Mouse (Mus musculus) ES-E14 (cell line): ENCODE measurements at regions not wholly inside any gene's neighbourhood (a gene's known extent, or its start where the extent isn't known, plus 50 kb on each side); places are given as distances from the start of the nearest gene placed in this dataset.

Source experiments
- DNase-seq: peaks from one replicate; pipeline ENCODE4 v3.0.0-alpha.2; 2013; ENCODE audit warnings: low read depth, low spot score
- H3K27ac ChIP-seq: 2 replicates; pipeline ENCODE4 v1.5.1; 2012; ENCODE audit warnings: low read depth, mild to moderate bottlenecking, low read length, moderate library complexity, mixed read lengths; ENCODE audit not compliant: poor library complexity, insufficient read depth, severe bottlenecking
- H3K36me3 ChIP-seq: 2 replicates; pipeline ENCODE4 v1.6.1; 2012; ENCODE audit warnings: mild to moderate bottlenecking, low read length, moderate library complexity, mixed read lengths; ENCODE audit not compliant: control insufficient read depth, poor library complexity, insufficient read depth, severe bottlenecking
- H3K4me1 ChIP-seq, 2 experiments: fragments of 150-350 bp in 1 of 2; sonication (generic) in 1 of 2; 2 replicates each; pipeline ENCODE4 v1.6.1; 2012; ENCODE audit warnings: low read length in 2 of 2, mild to moderate bottlenecking in 1 of 2, mixed read lengths in 1 of 2; ENCODE audit not compliant: control insufficient read depth in 2 of 2, insufficient read depth in 2 of 2, poor library complexity in 1 of 2
- H3K4me3 ChIP-seq, 2 experiments: fragments of 150-350 bp in 1 of 2; sonication (generic) in 1 of 2; 2 replicates each; pipeline ENCODE4 v1.5.1; 2012; ENCODE audit warnings: low read length in 2 of 2, low read depth in 1 of 2, mild to moderate bottlenecking in 1 of 2, mixed read lengths in 1 of 2; ENCODE audit not compliant: insufficient read depth in 1 of 2, poor library complexity in 1 of 2, severe bottlenecking in 1 of 2
- H3K9ac ChIP-seq: 2 replicates; pipeline ENCODE4 v1.6.1; 2012; ENCODE audit warnings: low read depth, mild to moderate bottlenecking, low read length, mixed read lengths; ENCODE audit not compliant: poor library complexity, insufficient read depth, severe bottlenecking
- H3K9me3 ChIP-seq: fragments of 150-350 bp; sonication (generic); 2 replicates; pipeline ENCODE4 v1.6.1; 2012; ENCODE audit warnings: low read depth, mild to moderate bottlenecking, low read length; ENCODE audit not compliant: control insufficient read depth, insufficient read depth
- CHD2 ChIP-seq: IDR thresholded peaks from 2 replicates; pipeline ENCODE4 v1.6.1; 2014; ENCODE audit warnings: mild to moderate bottlenecking, low read depth, low read length, inconsistent platforms
- HCFC1 ChIP-seq: IDR thresholded peaks from 2 replicates; pipeline ENCODE4 v1.6.1; 2012; ENCODE audit warnings: low read length, inconsistent platforms, borderline replicate concordance; ENCODE audit not compliant: insufficient read depth
- MAFK ChIP-seq: IDR thresholded peaks from 2 replicates; pipeline ENCODE4 v1.6.1; 2014; ENCODE audit warnings: mild to moderate bottlenecking, low read depth, low read length, inconsistent platforms; ENCODE audit not compliant: insufficient read depth
- ZC3H11A ChIP-seq: IDR thresholded peaks from 2 replicates; pipeline ENCODE4 v1.6.1; 2012; ENCODE audit warnings: low read depth, mild to moderate bottlenecking, inconsistent platforms, low read length, borderline replicate concordance
- ZNF384 ChIP-seq: IDR thresholded peaks from 2 replicates; pipeline ENCODE4 v1.6.1; 2012; ENCODE audit warnings: low read depth, low read length, inconsistent platforms
- in situ Hi-C, 2 experiments: fragments of 600-800 bp; cut with MboI; formaldehyde crosslinking; loops; one replicate each; pipeline ENCODE4 v1.15.1; 2025; ENCODE audit warnings: low sequenced_read_pairs in 2 of 2, inconsistent platforms in 1 of 2; ENCODE audit not compliant: unreplicated experiment in 2 of 2

DNA sequence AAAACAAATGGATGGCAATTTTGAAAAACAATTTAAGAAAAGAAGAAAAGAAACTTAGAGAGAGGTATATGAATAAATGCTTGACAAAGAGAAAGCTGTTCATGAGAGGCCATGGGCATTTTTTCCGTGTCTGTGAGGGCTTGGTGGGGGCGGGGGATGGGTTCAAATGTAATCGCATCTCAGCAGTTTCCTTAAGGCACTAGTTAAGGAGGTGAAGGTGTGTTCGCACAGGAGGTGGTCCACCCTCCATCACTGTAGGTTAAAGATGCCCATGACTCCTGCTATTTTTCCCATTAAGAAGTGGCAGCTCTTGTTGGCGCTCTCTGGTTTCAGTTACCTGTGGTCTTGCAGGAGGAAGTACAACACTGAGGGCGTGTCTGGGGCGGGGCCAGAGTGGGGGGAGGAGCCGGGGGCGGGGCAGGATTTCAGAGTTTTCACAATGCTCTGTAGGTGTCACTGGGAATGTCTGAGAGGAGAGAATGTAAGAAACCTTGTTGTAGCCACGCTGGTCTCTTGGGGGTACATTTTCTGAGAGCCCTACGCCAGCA lies 126.0 kb downstream of the Gm10131 start:
- Histone ChIP-seq H3K4me1 (peaks cover 2 to 5% of the 10 kb centered on the region in 2 experiments), H3K9ac (no peak overlapping the region), H3K36me3 (no peaks in the 10 kb centered on the region), H3K27ac (no peak overlapping the region), H3K9me3 (no peaks in the 10 kb centered on the region), H3K4me3 (peak overlapping the region in 1 of 2 experiments; percentile 52; a peak in 1 of 4 replicates)
- TF ChIP-seq ZC3H11A, result no peak
- no peak for TF ChIP-seq CHD2
- TF ChIP-seq ZNF384, result no peak
- no peak for TF ChIP-seq HCFC1
- no peak for TF ChIP-seq MAFK
- in situ Hi-C loops, result no loop called here
- DNase-seq, result no peak

DNA sequence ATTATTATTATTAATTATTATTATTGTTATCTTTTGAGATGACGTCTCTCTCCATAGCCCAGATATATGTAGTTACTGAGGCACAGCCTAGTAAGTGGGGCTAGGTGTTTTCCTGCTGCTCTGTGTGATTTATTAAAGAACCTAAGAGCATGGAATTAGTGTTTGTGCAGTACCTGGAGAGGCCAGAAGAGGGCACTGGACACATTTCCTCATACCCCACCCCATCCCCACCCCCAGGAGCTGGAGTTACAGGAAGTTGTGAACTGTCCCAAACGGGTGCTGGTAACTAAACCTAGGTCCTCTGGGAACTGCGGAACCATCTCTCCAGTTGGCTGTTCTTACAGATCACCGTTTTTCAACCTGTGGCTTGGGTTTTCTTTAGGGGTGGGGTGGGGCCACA lies 129.9 kb downstream of the Gm10131 start:
- Histone ChIP-seq H3K4me3 (no peak overlapping the region), H3K36me3 (no peaks in the 10 kb centered on the region), H3K27ac (no peak overlapping the region), H3K4me1 (peaks cover 5 to 10% of the 10 kb centered on the region in 2 experiments; a peak in 3 of 4 replicates), H3K9me3 (no peaks in the 10 kb centered on the region), H3K9ac (no peak overlapping the region)
- in situ Hi-C loops, result no loop called here
- peak; percentile 88 for DNase-seq
- TF ChIP-seq CHD2, result no peak
- no peak for TF ChIP-seq ZNF384
- no peak for TF ChIP-seq HCFC1
- TF ChIP-seq MAFK, result no peak
- no peak for TF ChIP-seq ZC3H11A

DNA sequence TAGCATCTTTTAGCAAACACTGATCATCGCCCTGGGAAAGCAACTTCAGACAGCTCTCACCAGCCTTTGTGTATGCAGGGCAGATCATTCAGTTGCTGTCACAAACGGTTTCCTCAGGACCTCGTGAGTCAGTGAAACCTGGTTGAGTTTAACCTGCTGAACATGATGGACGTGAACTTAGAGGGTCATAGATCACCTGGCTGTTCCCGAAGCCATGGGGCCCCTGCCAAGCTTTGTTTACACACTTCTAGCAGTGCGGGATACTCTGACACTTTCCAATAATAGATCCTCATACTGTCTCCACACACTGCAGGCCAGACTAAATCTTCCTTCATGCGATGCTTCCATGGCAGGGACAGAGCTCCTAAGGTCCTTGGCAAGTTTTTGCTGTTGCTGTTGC lies 130.5 kb downstream of the Gm10131 start:
- no peak overlapping the region for H3K4me3 ChIP-seq
- in situ Hi-C loops, result no loop called here
- peaks cover 5 to 10% of the 10 kb centered on the region in 2 experiments; a peak in 3 of 4 replicates for H3K4me1 ChIP-seq
- no peaks in the 10 kb centered on the region for H3K36me3 ChIP-seq
- H3K27ac ChIP-seq, result no peak overlapping the region
- no peak overlapping the region for H3K9ac ChIP-seq
- no peak for TF ChIP-seq MAFK
- no peak for TF ChIP-seq ZC3H11A
- no peak for TF ChIP-seq CHD2
- TF ChIP-seq ZNF384, result no peak
- H3K9me3 ChIP-seq, result no peaks in the 10 kb centered on the region
- no peak for DNase-seq
